Mouse (Mus musculus) neural tube, embryonic 14.5 days (tissue): ENCODE measurements around the gene Myo18a. TPM values are rescaled to one million over a fixed set of nuclear protein-coding genes. Genes with fewer than 3 reads are reported as not detected.

Experiments used
- ATAC-seq: fragments of 200-750 bp; cut with Nextera tagmentation; 2 replicates; pipeline ENCODE4 v1.8.0; 2017; ENCODE audit warnings: low read depth, mild to moderate bottlenecking, moderate TSS enrichment, moderate library complexity
- H3K27ac ChIP-seq: fragments of 300-500 bp; sonication (generic); 2 replicates; pipeline ENCODE4 v1.5.1; 2014; ENCODE audit warnings: low read depth, mild to moderate bottlenecking, control low read depth, low read length, moderate library complexity, mixed read lengths
- H3K27me3 ChIP-seq: fragments of 300-500 bp; sonication (generic); 2 replicates; pipeline ENCODE4 v1.6.1; 2014; ENCODE audit warnings: low read length; ENCODE audit not compliant: control insufficient read depth, insufficient read depth
- H3K36me3 ChIP-seq: fragments of 300-500 bp; sonication (generic); 2 replicates; pipeline ENCODE4 v1.6.1; 2014; ENCODE audit warnings: low read length, mixed read lengths; ENCODE audit not compliant: control insufficient read depth, insufficient read depth
- H3K4me1 ChIP-seq: fragments of 300-500 bp; sonication (generic); 2 replicates; pipeline ENCODE4 v1.6.1; 2014; ENCODE audit warnings: low read length; ENCODE audit not compliant: control insufficient read depth, insufficient read depth
- H3K4me2 ChIP-seq: fragments of 300-500 bp; sonication (generic); 2 replicates; pipeline ENCODE4 v1.6.1; 2014; ENCODE audit warnings: mild to moderate bottlenecking, low read depth, low read length, control low read depth
- H3K4me3 ChIP-seq: fragments of 300-500 bp; sonication (generic); 2 replicates; pipeline ENCODE4 v1.5.1; 2014; ENCODE audit warnings: low read depth, low read length, control low read depth, mixed read lengths
- H3K9ac ChIP-seq: fragments of 300-500 bp; sonication (generic); replicated peaks from 2 replicates; pipeline ENCODE4 v1.6.1; 2014; ENCODE audit warnings: low read depth, mild to moderate bottlenecking, control low read depth, low read length, mixed read lengths
- H3K9me3 ChIP-seq: fragments of 300-500 bp; sonication (generic); 2 replicates; pipeline ENCODE4 v1.6.1; 2016; ENCODE audit warnings: low read length; ENCODE audit not compliant: control insufficient read depth
- WGBS: fragments of 180-500 bp; shearing (Covaris S2); extraction: QIAGEN DNeasy Blood & Tissue Kit; methylation state at CpG from one replicate; pipeline ENCODE4 v1.1.7; 2014; 5-methylcytosine and 5-hydroxymethylcytosine counted together
- polyA plus RNA-seq: library from polyadenylated mRNA; unstranded; fragments of >200 nt; fragmentation: Nextera tagmentation; extraction: Ambion mirVana; gene quantifications from 2 replicates; pipeline ENCODE4 v1.2.1, GENCODE M21; 2014

The Myo18a gene
- polyA plus RNA-seq, 1 experiment from 2014 or later, result 35.7 TPM

DNA sequence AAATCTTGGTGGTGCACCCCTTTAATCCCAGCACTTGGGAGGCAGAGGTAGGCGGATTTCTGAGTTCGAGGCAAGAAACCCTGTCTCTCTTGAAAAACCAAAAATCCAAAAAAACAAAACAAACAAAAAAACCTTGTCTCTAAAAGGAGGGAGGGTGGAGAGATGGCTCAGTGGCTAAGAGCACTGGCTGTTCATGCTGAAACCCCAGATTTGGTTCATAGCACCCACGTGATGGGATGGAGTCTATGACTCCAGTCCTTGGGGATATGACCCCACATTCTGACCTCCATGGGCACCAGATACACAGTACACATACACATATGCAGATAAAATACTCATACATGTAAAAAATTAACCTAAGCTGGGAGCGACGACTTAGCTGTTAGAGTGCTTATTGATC is 125.8 kb downstream of the Myo18a start:
- WGBS, result 95% methylated on average over 5 of the region's 5 CpGs
- H3K27ac ChIP-seq, result no peak overlapping the region
- H3K36me3 ChIP-seq, result no peaks in the 10 kb centered on the region
- no peak overlapping the region for H3K9ac ChIP-seq
- H3K27me3 ChIP-seq, result no peaks in the 10 kb centered on the region
- no peak overlapping the region for H3K4me3 ChIP-seq
- no peaks in the 10 kb centered on the region for H3K9me3 ChIP-seq
- no peak overlapping the region for H3K4me2 ChIP-seq
- H3K4me1 ChIP-seq, result peaks cover 44% of the 10 kb centered on the region
- no peak for ATAC-seq

DNA sequence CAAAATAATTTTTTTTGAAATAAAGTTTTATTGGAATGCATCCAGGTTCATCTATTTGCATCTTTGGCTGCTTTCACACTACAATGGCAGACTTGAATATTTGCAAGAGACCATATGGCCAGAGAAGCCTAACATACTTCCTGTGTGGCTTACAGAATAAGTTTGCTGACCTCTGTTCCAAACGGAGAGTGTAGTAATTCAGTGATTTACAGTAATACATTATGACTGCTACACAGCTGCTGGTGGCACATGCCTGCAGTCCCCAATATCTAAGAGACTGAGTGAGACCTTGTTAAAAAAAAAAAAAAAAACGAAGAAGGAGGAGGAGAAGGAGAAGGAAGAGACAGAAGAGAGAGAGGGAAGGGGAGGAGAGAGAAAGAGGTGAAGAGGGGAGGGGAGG is 126.4 kb downstream of the Myo18a start:
- 21% methylated on average over 1 of the region's 2 CpGs for WGBS
- Histone ChIP-seq H3K9me3 (no peaks in the 10 kb centered on the region), H3K4me2 (no peak overlapping the region), H3K4me3 (no peak overlapping the region), H3K4me1 (peaks cover 51% of the 10 kb centered on the region), H3K36me3 (no peaks in the 10 kb centered on the region), H3K27ac (no peak overlapping the region), H3K9ac (no peak overlapping the region), H3K27me3 (no peaks in the 10 kb centered on the region)
- no peak for ATAC-seq

DNA sequence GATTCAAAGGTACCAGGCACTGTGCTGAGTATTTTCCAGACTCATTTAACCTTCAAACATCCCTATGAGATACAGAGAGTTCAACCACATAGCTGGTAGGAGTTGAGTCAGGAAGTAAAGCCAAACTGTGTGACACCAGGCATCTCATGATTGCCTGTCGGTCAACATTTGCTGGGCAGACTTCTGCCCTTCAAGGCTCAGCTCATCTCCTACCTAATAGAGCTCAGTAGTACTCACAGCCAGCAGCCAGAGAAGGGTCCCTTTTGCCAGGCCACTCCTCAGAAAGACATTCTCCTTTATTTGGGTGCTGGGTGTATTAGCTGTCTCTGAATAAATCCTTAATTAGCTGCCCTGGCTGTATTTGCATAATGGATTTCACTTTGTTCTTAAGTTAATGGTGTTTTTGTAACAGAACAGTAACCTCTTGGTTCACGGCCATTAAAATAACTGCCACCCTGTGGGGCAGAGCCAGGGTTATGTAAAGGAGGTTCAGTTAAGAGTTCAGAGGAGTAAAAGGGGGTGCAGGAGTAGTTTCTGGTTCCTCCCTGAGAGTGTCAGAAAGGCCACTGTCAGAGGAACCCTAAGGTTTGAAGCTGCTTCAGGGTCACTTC is 127.7 kb downstream of the Myo18a start:
- H3K36me3 ChIP-seq, result no peaks in the 10 kb centered on the region
- peak overlapping the region; percentile 34; the same call in 1 of the 2 replicates for H3K27ac ChIP-seq
- no peak overlapping the region for H3K4me2 ChIP-seq
- H3K27me3 ChIP-seq, result no peaks in the 10 kb centered on the region
- H3K4me1 ChIP-seq, result peaks cover 45% of the 10 kb centered on the region
- no peaks in the 10 kb centered on the region for H3K9me3 ChIP-seq
- no peak overlapping the region for H3K9ac ChIP-seq
- H3K4me3 ChIP-seq, result no peak overlapping the region
- no peak for ATAC-seq
- WGBS, result 39% methylated on average over 2 of the region's 2 CpGs

DNA sequence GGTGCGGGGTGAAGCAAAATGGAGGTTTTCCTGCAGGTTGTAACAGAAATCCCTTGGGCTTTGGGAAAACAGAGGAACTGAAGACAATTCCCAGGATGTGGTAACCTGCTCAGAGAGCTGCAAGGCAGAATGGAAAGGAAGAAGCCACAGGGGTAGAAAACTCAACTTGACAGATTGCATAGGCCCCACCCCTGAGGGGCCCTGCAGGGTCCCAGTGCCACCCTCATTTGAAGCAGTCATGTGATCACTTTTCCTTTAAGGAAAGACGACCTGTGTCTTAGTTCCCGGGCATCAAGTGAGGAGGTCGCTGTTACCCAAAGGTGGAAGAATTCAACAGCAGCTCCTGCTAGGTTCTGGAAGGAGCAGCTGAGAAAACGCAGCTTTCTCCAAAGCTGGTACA is 129.8 kb downstream of the Myo18a start:
- H3K27me3 ChIP-seq, result no peaks in the 10 kb centered on the region
- peaks cover 45% of the 10 kb centered on the region for H3K4me1 ChIP-seq
- H3K4me2 ChIP-seq, result peak overlapping the region; percentile 6; the same call in 1 of the 2 replicates
- ATAC-seq, result no peak
- H3K4me3 ChIP-seq, result no peak overlapping the region
- 13% methylated on average over 5 of the region's 5 CpGs for WGBS
- H3K9me3 ChIP-seq, result no peaks in the 10 kb centered on the region
- peak overlapping the region; percentile 87 for H3K27ac ChIP-seq
- no peaks in the 10 kb centered on the region for H3K36me3 ChIP-seq
- H3K9ac ChIP-seq, result no peak overlapping the region

DNA sequence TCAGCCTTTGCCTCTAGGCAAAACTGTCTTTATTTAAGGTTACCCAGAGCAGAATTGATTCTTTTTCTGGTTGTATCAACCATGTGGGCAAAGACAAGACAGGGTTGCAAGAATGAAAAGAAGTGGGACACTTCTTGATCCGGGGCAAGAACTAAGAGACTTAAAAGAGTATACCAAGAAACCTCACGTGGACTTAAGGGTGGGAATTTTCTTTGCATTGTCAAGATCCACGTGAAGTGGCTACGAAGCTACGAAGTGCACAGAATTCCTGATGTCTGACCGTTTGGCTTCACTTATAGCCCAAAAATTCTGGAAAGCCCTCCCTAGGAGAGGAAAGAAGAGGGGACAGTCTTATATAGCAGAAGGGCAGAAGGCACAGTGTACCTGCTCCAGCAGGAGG is 130.2 kb downstream of the Myo18a start:
- H3K4me2 ChIP-seq, result peak overlapping the region; percentile 6; the same call in 1 of the 2 replicates
- WGBS, result 20% methylated on average over 6 of the region's 6 CpGs
- no peak overlapping the region for H3K4me3 ChIP-seq
- H3K9ac ChIP-seq, result no peak overlapping the region
- H3K27ac ChIP-seq, result peak overlapping the region; percentile 87
- H3K36me3 ChIP-seq, result no peaks in the 10 kb centered on the region
- no peak for ATAC-seq
- H3K9me3 ChIP-seq, result no peaks in the 10 kb centered on the region
- no peaks in the 10 kb centered on the region; the same call in 1 of the 2 replicates for H3K27me3 ChIP-seq
- H3K4me1 ChIP-seq, result peaks cover 47% of the 10 kb centered on the region

DNA sequence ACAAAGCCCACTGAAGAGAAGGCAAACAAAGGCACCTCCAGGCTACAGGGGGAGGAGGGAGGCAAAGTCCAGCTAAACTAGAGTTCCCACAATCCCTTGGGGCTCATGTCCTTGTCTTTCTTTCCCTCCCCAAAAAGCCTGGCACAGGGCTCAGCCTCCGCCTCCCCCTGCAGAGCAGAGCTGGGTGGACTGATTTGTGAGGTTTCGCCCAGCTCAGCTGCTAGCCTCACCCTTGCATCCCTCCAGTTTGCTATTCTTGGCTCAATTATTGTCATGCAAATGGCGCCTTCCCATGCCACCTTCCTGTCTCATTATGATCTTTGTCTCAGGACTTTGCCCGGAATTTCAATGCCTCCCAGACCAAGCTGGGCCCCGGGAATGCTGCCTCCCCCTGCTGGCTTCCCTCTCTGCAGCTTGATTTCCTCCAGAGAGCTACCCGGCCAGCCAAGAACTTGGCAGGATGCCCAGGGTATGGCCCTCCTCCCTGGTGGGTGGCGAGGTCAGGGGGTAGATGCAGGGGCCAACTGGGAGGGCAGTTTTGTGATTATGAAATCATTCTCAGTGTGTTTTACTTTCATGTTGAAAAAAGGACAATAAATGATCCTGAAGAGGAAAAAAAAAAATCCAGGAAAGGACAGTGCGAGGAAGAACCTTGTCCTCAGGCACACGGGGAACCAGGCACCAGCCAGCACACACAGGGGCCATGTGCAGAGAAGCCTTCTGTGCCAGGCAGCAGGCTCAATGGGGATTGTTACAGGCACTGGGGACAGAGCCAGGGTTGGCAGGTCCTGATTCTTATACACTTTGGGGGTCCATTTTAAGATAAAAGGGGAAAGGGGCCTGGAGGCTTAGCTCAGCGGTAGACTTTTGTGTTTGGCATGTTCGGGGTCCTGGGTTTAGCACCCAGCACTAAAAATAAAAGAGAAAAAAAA is 131.0 kb downstream of the Myo18a start, which contains the start of gene Pipox:
Gene Pipox (minus strand): TSS at position 310 of the 932 bp plus-strand sequence.
- Histone ChIP-seq H3K27ac (peak within 1 kb of the TSS; percentile 87), H3K9ac (no peak within 1 kb of the TSS), H3K4me1 (peaks cover 48% of the 10 kb centered on the region), H3K36me3 (no peaks in the 10 kb centered on the region), H3K4me2 (peak within 1 kb of the TSS; percentile 6; the same call in 1 of the 2 replicates), H3K9me3 (no peaks in the 10 kb centered on the region), H3K4me3 (no peak within 1 kb of the TSS), H3K27me3 (no peaks in the 10 kb centered on the region; the same call in 1 of the 2 replicates)
- peak; percentile 82 for ATAC-seq
- WGBS, result 6% methylated on average over 11 of the region's 11 CpGs

DNA sequence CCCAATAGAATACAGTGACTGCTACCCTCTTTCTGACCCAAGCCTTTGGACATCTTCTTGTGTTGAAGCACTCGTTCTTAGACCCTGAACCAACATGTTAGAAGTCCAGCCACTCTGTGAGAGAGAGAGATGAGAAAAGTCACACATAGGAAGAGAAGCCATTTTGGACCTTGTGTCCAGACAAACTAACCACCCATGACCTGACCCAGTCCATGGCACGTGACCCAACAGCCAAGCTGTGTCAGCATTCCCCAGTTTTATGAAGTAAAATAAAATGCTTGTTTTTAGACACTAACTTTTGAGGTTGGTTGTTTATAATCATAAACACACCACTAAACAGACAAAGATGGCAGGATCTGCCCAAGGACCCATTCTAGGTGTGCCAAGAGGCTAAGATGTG is 131.9 kb downstream of the Myo18a start:
- Histone ChIP-seq H3K4me1 (peaks cover 48% of the 10 kb centered on the region), H3K27me3 (no peaks in the 10 kb centered on the region; the same call in 1 of the 2 replicates), H3K9ac (no peak overlapping the region), H3K27ac (no peak overlapping the region), H3K4me3 (no peak overlapping the region), H3K36me3 (no peaks in the 10 kb centered on the region), H3K4me2 (no peak overlapping the region), H3K9me3 (no peaks in the 10 kb centered on the region)
- no peak for ATAC-seq
- WGBS, result 76% methylated on average over 2 of the region's 2 CpGs

DNA sequence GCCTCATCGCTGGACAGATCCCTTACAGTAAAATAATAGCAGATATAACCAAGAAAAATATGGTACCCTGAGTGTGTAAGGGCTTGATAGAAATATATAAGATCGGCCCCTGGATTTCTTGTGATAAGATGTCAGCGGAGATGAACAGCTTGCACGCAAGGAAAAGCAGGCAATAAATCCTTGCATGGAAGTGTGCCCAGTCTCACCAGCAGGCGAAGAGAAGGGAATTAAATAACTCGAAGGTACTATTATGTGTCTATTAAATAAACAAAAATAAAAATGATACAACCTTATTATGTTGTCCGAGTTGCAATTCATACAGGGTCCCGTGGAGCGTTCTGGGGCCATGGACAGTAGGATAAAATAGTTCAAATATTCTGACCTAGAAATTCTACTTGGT is 133.0 kb downstream of the Myo18a start:
- no peak overlapping the region for H3K9ac ChIP-seq
- no peak overlapping the region; the same call in 1 of the 2 replicates for H3K4me2 ChIP-seq
- H3K27me3 ChIP-seq, result no peaks in the 10 kb centered on the region; the same call in 1 of the 2 replicates
- H3K27ac ChIP-seq, result peak overlapping the region; percentile 80
- H3K4me3 ChIP-seq, result no peak overlapping the region
- H3K9me3 ChIP-seq, result no peaks in the 10 kb centered on the region
- H3K36me3 ChIP-seq, result no peaks in the 10 kb centered on the region
- 41% methylated on average over 9 of the region's 9 CpGs for WGBS
- peaks cover 48% of the 10 kb centered on the region for H3K4me1 ChIP-seq
- no peak for ATAC-seq

DNA sequence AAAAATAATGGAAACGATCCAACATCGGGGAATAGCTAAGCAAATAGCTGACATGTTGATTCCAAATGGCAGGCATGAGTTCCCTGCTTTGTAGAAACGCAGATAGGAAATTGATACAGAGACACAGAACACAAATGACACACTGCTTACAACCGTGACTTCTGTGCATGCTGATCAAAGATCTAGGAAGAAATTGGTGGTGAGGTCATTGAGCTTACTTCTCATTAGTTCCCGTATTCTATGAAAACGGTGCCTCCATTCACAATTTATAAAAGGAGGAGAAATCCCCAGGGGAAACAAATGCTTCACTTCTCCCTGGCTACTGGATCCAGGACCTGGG is 133.4 kb downstream of the Myo18a start:
- 27% methylated on average over 6 of the region's 6 CpGs for WGBS

More for the DNA sequence above, 133.4 kb downstream of the Myo18a start:
- peak overlapping the region; percentile 80 for H3K27ac ChIP-seq
- H3K9ac ChIP-seq, result no peak overlapping the region
- no peak overlapping the region for H3K4me3 ChIP-seq
- H3K9me3 ChIP-seq, result no peaks in the 10 kb centered on the region
- no peaks in the 10 kb centered on the region for H3K36me3 ChIP-seq
- ATAC-seq, result no peak
- H3K4me1 ChIP-seq, result peaks cover 48% of the 10 kb centered on the region
- peak overlapping the region; percentile 22; the same call in 1 of the 2 replicates for H3K4me2 ChIP-seq
- no peaks in the 10 kb centered on the region; the same call in 1 of the 2 replicates for H3K27me3 ChIP-seq
